Mouse (Mus musculus) heart, embryonic 15.5 days (tissue): ENCODE results near the gene Cldn15. TPM values are rescaled to one million over a fixed set of nuclear protein-coding genes. Genes with fewer than 3 reads are reported as not detected.

ENCODE experiments used
- ATAC-seq: fragments of 200-750 bp; cut with Nextera tagmentation; replicated peaks from 2 replicates; pipeline ENCODE4 v1.8.0; 2017; ENCODE audit warnings: low read depth, moderate TSS enrichment; ENCODE audit not compliant: insufficient number of reproducible peaks, insufficient read depth, low FRiP score
- H3K27ac ChIP-seq: fragments of 300-500 bp; sonication (generic); 2 replicates; pipeline ENCODE4 v1.5.1; 2015; ENCODE audit warnings: mild to moderate bottlenecking, inconsistent platforms
- H3K27me3 ChIP-seq: fragments of 300-500 bp; sonication (generic); 2 replicates; pipeline ENCODE4 v1.6.1; 2015; ENCODE audit warnings: inconsistent platforms
- H3K36me3 ChIP-seq: fragments of 300-500 bp; sonication (generic); 2 replicates; pipeline ENCODE4 v1.6.1; 2015; ENCODE audit warnings: mild to moderate bottlenecking, inconsistent platforms
- H3K4me1 ChIP-seq: fragments of 300-500 bp; sonication (generic); replicated peaks from 2 replicates; pipeline ENCODE4 v1.6.1; 2015; ENCODE audit warnings: inconsistent platforms
- H3K4me2 ChIP-seq: fragments of 300-500 bp; sonication (generic); 2 replicates; pipeline ENCODE4 v1.6.1; 2015; ENCODE audit warnings: inconsistent platforms, mild to moderate bottlenecking, moderate library complexity
- H3K4me3 ChIP-seq: fragments of 300-500 bp; sonication (generic); 2 replicates; pipeline ENCODE4 v1.5.1; 2015; ENCODE audit warnings: mild to moderate bottlenecking, inconsistent platforms
- H3K9ac ChIP-seq: fragments of 300-500 bp; sonication (generic); 2 replicates; pipeline ENCODE4 v1.6.1; 2015; ENCODE audit warnings: mild to moderate bottlenecking, inconsistent platforms
- H3K9me3 ChIP-seq: fragments of 300-500 bp; sonication (generic); replicated peaks from 2 replicates; pipeline ENCODE4 v1.6.1; 2016; ENCODE audit warnings: inconsistent platforms
- WGBS: fragments of 180-500 bp; shearing (Covaris S2); methylation state at CpG from one replicate; pipeline ENCODE4 v1.1.7; 2015; ENCODE audit warnings: mixed read lengths; 5-methylcytosine and 5-hydroxymethylcytosine counted together
- polyA plus RNA-seq: library from polyadenylated mRNA; unstranded; fragments of >200 nt; fragmentation: Nextera tagmentation; extraction: Ambion mirVana; gene quantifications from 2 replicates; pipeline ENCODE4 v1.2.1, GENCODE M21; 2015

Cldn15 gene
- 6.3 and 6.7 TPM in 2 replicates for polyA plus RNA-seq

DNA sequence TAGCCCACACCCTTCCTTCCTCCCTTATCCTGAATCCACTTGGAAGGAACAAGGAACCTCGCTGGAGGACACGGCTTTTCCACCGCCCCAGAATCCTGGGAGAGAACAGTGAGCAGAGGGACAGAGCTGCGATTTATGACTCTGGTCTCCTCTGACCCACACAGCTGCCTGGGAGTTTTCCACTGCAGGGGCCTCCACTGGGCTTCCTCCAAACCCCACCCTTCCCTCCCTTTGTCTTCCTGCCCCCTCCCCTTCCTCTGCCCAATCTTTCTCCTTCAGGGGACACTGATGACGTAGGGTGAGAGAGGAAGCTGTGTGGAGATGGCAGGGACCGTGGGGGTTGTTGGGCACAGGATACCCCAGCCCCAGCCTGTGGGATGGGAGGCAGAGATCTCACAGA lies at the start of gene Cldn15:
Gene Cldn15 (plus strand): TSS at position 286 of the 400 bp plus-strand sequence.
- WGBS: 50% methylated on average over 5 of the region's 6 CpGs

DNA sequence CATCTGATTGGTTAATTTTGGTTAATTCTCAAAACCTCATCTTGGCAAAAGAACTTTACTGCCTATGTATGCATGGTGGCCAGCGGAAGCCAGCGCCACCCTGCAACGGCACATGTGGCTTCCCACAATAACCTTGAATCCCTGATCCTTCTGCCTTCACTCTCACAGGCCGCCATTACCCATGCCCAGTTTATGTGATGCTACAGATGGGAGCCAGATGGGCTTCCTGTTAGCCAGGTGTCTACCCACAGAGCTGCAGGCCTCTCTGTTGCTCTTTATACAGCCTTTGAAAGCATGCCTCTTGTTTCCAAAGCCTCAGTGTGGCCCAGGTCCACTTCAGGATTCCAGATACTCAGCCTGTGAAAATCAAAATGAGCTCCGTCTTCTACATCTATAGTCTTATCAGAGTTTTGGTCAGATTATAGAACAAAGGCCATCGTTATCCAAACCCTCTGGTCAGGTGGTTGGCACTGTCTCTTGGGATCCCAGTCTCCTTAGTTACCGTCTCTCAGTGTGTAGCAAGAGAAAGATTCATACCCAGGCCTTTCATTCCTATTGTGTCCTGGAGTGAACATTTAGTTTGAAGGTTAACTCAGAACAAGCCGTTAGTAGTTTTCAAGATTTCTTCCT lies 48.7 kb upstream of the Cldn15 start:
- ATAC-seq: no peak
- Histone ChIP-seq H3K4me2 (no peak overlapping the region), H3K4me3 (no peak overlapping the region), H3K27ac (no peak overlapping the region), H3K9me3 (no peaks in the 10 kb centered on the region), H3K4me1 (peaks cover 6% of the 10 kb centered on the region), H3K36me3 (no peaks in the 10 kb centered on the region), H3K9ac (no peak overlapping the region), H3K27me3 (no peaks in the 10 kb centered on the region)
- WGBS: 94% methylated on average over 8 of the region's 8 CpGs

More for the DNA sequence above, at the start of gene Cldn15:
- Histone ChIP-seq H3K4me1 (peaks cover 40% of the 10 kb centered on the region), H3K4me3 (no peak within 1 kb of the TSS), H3K36me3 (peaks cover 26% of the 10 kb centered on the region), H3K27ac (peak within 1 kb of the TSS; percentile 78), H3K27me3 (no peaks in the 10 kb centered on the region), H3K9me3 (no peaks in the 10 kb centered on the region), H3K4me2 (0 out of 2 replicates have a peak within 1 kb of the TSS, but pooled peaks have one; percentile 9), H3K9ac (peak within 1 kb of the TSS; percentile 23; the same call in 1 of the 2 replicates)
- peak; percentile 30; the same call in 1 of the 2 replicates for ATAC-seq

DNA sequence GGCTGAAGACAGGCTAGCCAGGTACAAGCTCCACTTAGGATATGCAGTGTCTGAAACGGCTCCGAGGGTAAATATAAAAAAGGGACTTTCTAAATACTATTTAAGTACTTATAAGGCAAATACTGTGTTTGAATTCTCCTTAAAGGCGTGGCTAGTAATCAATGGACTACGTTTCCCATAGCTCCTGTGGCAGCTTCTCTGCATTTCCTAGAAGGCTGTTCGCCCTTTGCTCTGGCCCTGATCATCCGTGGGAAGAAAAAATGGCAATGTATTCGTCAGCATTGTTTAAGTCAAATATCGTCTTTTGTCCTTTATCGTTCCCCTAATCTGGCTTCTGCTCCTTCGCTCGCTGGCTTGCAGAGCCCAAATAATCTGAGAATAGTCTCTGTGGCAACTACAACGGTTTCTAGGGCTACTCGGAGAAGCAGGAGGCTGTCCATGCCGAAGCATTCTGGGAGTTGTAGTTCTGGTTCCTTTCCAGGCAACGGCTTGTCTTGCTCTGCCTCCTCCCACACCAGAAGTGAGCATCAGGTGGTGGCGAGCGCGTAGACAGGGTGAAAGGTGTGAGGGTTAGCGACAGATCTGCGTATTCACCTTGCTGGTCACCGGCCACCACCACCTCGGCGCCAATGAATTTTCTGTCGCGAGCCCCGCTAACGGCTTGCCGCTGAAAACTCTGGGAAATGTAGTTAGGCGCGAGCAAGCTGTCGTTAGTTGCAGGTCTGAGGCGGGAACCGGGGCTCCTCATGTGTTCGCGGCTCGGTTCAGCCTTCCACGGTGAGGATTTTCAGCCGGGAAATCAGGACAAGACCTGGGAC lies 47.6 kb upstream of the Cldn15 start:
- H3K4me1 ChIP-seq: peaks cover 6% of the 10 kb centered on the region
- peak; percentile 78 for ATAC-seq
- H3K27ac ChIP-seq: no peak overlapping the region; the same call in 1 of the 2 replicates
- no peaks in the 10 kb centered on the region for H3K36me3 ChIP-seq
- no peaks in the 10 kb centered on the region for H3K9me3 ChIP-seq
- H3K4me3 ChIP-seq: peak overlapping the region; percentile 77
- WGBS: 2% methylated on average over 38 of the region's 38 CpGs
- H3K27me3 ChIP-seq: no peaks in the 10 kb centered on the region
- H3K9ac ChIP-seq: peak overlapping the region; percentile 70
- H3K4me2 ChIP-seq: peak overlapping the region; percentile 93

DNA sequence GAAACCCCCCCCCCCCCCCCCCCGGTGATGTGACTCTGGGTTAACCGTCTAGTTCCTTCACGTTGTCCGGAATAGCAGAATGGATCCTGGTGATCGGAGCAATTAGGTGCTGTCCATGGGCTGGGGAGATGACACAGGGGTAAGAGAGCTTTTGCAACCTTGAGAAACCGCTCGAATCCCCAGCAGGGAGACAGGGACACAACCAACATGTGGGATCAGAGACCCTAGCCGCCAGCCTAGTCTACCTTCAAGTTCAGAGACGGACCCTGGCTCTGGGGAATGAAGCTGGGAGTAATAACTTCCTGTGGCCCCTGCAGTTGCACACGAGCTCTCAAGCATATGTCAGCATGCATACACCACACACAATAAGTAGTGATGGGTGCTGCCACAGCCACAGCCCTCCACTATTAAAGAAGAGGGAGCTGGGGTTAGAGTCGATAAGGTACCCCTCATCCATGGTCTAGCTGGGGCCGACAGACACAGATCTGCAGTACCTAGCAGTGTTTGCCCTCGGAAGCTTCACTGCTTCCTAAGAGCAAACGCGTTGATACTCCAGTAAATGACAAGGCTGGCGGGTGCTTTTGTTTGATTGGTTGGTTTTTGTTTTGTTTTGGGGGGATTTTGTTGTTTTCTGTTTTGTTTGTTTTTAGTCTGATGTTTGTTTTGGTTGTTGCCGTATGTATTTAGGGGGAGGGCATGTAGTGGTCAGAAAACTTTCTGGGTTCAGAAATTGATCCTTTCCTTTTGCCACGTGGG lies 46.7 kb upstream of the Cldn15 start:
- Histone ChIP-seq H3K36me3 (no peaks in the 10 kb centered on the region), H3K4me3 (peak overlapping the region; percentile 77), H3K27ac (no peak overlapping the region; the same call in 1 of the 2 replicates), H3K27me3 (no peaks in the 10 kb centered on the region), H3K4me1 (peaks cover 6% of the 10 kb centered on the region), H3K9me3 (no peaks in the 10 kb centered on the region), H3K9ac (peak overlapping the region; percentile 70), H3K4me2 (peak overlapping the region; percentile 93)
- 25% methylated on average over 16 of the region's 18 CpGs for WGBS
- ATAC-seq: no peak

DNA sequence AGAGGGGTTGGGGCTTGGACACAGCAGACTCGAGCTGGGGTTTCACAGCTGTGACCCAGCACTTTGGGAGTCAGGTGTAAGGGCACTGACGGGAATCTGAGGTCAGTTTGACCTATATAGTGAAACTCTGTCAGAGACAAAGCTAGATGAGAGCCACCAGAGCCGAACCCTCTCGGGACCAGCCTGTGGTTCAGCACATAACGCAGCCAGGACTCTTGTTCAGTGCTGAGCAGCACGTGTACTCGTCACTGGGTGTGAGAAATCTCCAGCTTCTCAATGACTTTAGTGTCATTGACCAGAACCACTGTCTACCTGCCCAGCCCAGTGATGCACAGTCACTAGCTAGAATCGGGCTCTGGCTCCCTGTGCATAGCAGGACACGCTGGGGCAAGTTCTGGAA lies 43.6 kb upstream of the Cldn15 start:
- Histone ChIP-seq H3K4me2 (no peak overlapping the region), H3K36me3 (peaks cover 4% of the 10 kb centered on the region; the same call in 1 of the 2 replicates), H3K27ac (no peak overlapping the region), H3K4me1 (peaks cover 6% of the 10 kb centered on the region), H3K27me3 (no peaks in the 10 kb centered on the region), H3K9ac (no peak overlapping the region), H3K4me3 (no peak overlapping the region), H3K9me3 (no peaks in the 10 kb centered on the region)
- ATAC-seq: no peak
- 78% methylated on average over 9 of the region's 9 CpGs for WGBS

DNA sequence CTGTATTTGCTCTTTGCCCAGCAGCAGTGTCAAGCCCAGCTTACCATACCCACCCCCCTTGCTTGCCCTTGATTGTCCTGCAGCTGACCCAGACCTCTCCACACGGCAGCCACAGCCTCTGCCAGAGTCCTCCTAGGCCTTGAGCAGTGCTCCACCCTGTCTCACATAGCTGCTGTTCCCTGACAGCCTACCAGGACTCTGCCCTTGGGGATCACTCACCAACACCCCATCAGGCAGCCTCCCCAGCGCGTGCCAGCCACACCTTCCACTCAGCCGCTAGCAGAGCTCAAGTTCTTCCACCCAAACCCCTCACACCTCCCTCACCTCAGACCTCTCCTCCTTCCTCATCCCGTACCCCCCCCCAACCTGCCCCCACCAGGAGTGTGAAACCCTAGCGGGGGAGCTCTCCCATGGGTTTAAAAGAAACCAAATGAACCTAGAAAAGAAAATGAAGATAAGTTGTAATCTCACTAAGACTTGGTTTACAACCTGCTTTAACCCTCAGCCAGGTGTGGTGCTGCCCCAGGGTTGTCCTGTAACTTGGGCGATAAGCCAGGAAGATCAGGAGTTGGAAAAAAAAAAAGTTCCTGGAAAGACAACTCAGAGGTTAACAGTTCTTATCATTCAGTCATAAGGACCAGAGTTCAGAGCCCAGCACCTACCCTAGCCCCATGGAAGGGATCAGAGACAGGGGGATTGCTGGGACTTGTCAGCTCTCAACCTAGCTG lies 42.5 kb upstream of the Cldn15 start:
- no peaks in the 10 kb centered on the region for H3K27me3 ChIP-seq
- WGBS: 41% methylated on average over 7 of the region's 7 CpGs
- H3K9ac ChIP-seq: no peak overlapping the region
- no peak overlapping the region for H3K4me3 ChIP-seq
- H3K36me3 ChIP-seq: peaks cover 4% of the 10 kb centered on the region; the same call in 1 of the 2 replicates
- H3K4me2 ChIP-seq: no peak overlapping the region
- H3K4me1 ChIP-seq: peaks cover 6% of the 10 kb centered on the region
- no peak for ATAC-seq
- H3K9me3 ChIP-seq: no peaks in the 10 kb centered on the region
- no peak overlapping the region for H3K27ac ChIP-seq

DNA sequence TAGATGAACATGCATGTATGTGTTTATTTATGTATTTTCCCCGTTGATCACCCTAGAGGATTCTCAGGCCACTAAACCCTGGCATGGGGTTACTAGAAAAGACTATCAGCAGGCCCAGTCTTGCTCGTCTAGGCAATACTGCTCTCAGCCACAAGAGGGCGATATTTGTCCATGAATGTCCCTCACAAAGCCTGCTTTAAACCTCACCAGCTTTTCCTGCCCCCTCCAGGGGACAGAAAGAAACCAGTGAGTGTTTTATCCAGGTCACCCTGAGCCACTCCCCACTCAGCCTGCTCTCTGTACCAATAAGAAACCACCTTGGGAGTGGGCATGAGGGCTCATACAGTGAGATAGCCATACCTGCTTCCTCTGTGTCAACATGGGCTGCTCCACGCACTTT lies 37.3 kb upstream of the Cldn15 start:
- Histone ChIP-seq H3K4me3 (no peak overlapping the region), H3K27me3 (no peaks in the 10 kb centered on the region), H3K4me2 (no peak overlapping the region), H3K27ac (no peak overlapping the region), H3K4me1 (peaks cover 3% of the 10 kb centered on the region; the same call in 1 of the 2 replicates), H3K36me3 (peaks cover 4% of the 10 kb centered on the region; the same call in 1 of the 2 replicates), H3K9ac (no peak overlapping the region), H3K9me3 (no peaks in the 10 kb centered on the region)
- peak; percentile 43; the same call in 1 of the 2 replicates for ATAC-seq
- WGBS: 15% methylated on average over 4 of the region's 4 CpGs

DNA sequence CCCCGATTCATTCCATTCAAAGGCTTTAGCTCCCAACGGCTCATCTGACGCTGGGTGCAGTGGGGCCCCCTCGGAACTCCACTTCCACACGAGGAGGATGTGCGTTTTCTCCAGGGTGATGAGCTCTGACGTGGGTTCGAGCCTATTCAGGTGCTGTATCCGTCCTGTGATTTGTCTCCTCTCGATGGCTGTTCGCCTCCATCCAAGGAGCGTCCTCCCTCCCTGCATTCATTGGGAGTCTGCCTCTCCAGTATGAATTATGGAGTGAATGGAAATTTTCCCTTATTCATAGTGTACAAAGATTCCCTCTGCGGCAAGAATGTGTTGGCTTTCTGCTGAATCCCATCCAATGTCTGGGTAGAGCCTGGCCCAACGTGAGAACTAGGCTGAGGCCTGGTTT lies 34.5 kb upstream of the Cldn15 start:
- Histone ChIP-seq H3K4me3 (no peak overlapping the region), H3K27me3 (no peaks in the 10 kb centered on the region), H3K4me2 (no peak overlapping the region), H3K4me1 (peaks cover 3% of the 10 kb centered on the region; the same call in 1 of the 2 replicates), H3K27ac (no peak overlapping the region), H3K36me3 (no peaks in the 10 kb centered on the region), H3K9me3 (no peaks in the 10 kb centered on the region), H3K9ac (no peak overlapping the region)
- ATAC-seq: no peak
- WGBS: 78% methylated on average over 14 of the region's 14 CpGs

DNA sequence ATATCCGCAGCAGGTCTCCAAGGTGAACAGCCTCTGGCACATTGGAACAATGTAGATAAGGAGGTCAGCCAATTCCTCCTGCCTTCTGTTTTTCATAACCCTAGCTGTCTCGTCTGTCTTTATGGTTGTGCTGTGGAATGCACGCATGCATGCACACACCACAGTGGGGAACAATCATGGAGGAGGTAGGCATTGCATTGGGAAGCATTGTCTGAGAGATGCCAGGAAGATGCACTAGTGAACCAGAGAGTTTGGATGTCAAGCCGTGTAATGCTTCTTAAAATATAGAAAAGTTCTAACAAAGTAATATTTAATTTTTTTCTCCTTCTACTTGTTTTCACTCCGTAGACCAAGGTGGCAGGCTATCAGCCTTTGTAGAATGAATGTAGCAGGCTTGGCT lies 33.5 kb upstream of the Cldn15 start:
- 74% methylated on average over 5 of the region's 5 CpGs for WGBS
- no peaks in the 10 kb centered on the region for H3K27me3 ChIP-seq
- no peak overlapping the region for H3K4me3 ChIP-seq
- H3K9me3 ChIP-seq: no peaks in the 10 kb centered on the region
- H3K27ac ChIP-seq: no peak overlapping the region
- no peak overlapping the region for H3K9ac ChIP-seq
- peaks cover 3% of the 10 kb centered on the region; the same call in 1 of the 2 replicates for H3K4me1 ChIP-seq
- no peak for ATAC-seq
- no peaks in the 10 kb centered on the region for H3K36me3 ChIP-seq
- no peak overlapping the region for H3K4me2 ChIP-seq

DNA sequence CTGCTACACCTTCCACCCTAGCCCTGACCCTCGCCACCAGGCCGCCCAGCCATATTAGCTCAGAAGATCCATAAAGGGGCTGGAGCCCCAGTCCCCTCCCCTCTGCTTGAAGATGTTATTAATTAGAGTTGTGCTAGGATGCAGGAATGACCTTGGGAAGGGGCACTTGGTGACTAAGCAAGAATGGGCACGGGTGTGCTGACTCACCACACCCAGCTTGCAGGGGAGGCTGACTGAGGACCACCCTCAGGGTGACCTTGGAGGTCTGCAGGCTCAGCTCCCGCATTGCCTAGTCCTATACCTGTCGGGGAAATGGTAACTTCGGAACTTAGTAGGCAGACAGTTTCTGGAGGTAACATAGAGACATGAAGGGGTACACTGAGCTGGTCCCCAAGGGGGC lies 32.5 kb upstream of the Cldn15 start:
- H3K27ac ChIP-seq: no peak overlapping the region
- H3K4me2 ChIP-seq: no peak overlapping the region
- H3K4me1 ChIP-seq: peaks cover 3% of the 10 kb centered on the region; the same call in 1 of the 2 replicates
- no peak for ATAC-seq
- no peaks in the 10 kb centered on the region for H3K9me3 ChIP-seq
- no peak overlapping the region for H3K4me3 ChIP-seq
- WGBS: 83% methylated on average over 6 of the region's 6 CpGs
- H3K27me3 ChIP-seq: no peaks in the 10 kb centered on the region
- H3K36me3 ChIP-seq: no peaks in the 10 kb centered on the region
- no peak overlapping the region for H3K9ac ChIP-seq
